Mouse (Mus musculus): ENCODE data around the gene Zfp866.

Gene Zfp866

DNA sequence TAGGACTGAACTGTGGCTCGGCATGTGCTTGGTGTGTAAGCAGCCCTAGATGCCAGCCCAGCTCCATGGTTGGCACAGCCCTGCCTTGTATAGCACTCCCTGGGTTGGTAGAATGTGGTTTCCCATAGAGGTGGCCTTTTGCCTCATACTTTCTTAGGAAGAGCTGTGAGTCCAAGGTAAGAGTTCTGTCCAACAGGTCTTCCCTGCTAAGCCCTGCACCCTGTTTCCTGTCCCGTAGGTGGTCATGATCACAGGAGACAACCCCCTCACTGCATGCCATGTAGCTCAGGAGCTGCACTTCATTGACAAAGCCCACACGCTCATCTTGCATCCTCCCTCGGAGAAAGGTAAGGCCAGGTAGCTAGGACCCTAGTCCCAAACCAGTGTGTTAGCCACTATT is 10.8 kb upstream of the Zfp866 start:
- in situ Hi-C loops (cut with MboI; ENCODE audit: low pct_unique_long_range_greater_than_20kb in 1 of 2, low sequenced_read_pairs in 2 of 2, unreplicated experiment in 1 of 2): no loop called here

DNA sequence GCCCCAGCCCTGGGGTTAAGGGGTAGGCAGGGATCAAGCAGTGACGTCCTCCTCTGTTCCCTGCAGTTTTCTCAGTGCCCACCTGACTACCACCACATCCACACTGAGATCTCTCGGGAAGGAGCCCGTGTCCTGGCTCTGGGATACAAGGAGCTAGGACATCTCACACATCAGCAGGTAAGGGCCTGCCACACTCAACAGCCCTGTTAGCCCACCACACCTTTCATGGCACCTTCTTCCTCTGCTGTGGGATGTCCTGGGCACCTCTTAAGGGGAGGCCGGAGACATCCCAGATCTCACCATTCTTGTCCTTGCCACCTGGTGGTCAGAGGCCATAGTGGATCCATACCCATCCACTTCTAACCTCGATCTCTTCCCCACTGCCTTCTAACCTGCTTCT is 9.0 kb upstream of the Zfp866 start:
- in situ Hi-C loops (cut with MboI; ENCODE audit: low pct_unique_long_range_greater_than_20kb in 1 of 2, low sequenced_read_pairs in 2 of 2, unreplicated experiment in 1 of 2): no loop called here

DNA sequence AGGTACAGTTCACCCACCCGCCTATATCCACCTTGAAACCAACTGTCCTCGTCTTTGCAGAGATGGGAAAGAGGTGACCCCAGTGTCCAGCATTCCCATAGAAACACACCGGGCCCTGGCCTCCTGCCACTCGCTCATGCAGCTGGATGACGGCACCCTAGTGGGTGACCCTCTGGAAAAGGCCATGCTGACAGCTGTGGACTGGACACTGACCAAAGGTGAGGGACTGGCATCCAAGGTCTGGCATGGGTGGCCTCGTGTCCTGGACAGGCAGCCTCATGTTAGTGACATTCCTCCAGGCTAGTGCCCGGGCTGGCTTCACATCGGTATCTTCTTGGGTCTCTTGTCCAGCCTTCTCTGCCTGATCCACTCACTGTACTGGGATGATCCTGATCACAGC is 8.3 kb upstream of the Zfp866 start:
- in situ Hi-C loops (cut with MboI; ENCODE audit: low pct_unique_long_range_greater_than_20kb in 1 of 2, low sequenced_read_pairs in 2 of 2, unreplicated experiment in 1 of 2): no loop called here

DNA sequence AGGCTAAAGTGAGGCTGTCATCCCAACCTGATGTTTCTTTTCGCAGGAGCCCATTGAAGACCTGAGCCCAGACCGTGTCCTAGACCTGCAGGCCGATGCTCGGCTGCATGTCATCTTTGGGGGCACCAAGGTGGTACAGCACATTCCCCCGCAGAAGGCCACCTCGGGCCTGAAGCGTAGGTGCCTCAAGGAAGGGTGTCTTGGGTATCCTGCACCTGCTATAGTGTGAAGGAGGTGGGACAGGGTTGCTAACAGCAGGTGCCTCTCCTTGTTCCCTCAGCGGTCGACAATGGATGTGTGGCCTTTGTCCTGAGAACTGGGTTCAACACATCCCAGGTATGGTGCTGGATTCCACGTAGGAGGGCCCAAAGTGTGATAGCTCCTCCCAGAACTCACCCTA is 6.7 kb upstream of the Zfp866 start:
- in situ Hi-C loops (cut with MboI; ENCODE audit: low pct_unique_long_range_greater_than_20kb in 1 of 2, low sequenced_read_pairs in 2 of 2, unreplicated experiment in 1 of 2): no loop called here

DNA sequence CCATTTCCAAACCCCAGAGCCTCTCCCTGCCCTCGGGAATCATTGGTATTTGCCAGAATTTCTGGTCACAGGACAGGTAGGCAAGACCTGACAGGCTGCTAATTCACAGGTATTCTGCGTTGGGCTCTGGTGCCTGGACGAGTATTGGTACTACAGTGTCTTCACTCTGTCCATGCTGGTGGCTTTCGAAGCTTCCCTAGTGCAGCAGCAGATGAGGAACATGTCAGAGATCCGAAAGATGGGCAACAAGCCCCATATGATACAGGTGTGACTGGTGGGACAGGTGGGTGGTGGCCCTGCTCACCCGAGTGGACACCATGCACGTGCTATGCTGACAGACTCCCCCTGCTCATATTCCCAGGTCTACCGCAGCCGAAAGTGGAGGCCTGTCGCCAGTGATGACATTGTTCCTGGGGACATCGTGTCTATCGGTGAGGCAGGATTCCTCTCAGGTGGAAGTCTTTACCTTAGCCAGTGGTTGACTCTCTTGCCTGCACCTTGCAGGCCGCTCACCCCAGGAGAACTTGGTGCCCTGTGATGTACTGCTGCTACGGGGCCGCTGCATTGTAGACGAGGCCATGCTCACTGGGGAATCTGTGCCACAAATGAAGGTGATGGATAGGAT is 5.9 kb upstream of the Zfp866 start:
- in situ Hi-C loops (cut with MboI; ENCODE audit: low pct_unique_long_range_greater_than_20kb in 1 of 2, low sequenced_read_pairs in 2 of 2, unreplicated experiment in 1 of 2): no loop called here

DNA sequence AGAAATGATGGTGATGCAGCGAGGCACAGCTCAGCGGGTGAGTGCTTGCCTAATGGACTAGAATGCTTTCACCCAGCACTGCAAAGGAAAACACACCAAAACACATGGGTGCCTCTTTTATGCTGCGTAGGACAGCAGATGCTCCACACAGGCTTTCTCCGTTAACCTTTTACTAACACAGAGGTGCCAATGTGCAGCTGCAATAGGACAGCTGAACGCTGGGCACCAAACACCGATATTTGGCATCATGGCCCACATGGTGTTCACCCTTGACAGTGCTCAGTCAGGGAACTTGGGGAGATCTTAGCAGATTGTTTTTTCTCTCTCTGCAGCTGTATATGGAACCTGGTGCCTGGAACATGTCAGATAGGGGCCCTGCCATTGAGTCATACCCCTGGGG is 3.9 kb upstream of the Zfp866 start:
- in situ Hi-C loops (cut with MboI; ENCODE audit: low pct_unique_long_range_greater_than_20kb in 1 of 2, low sequenced_read_pairs in 2 of 2, unreplicated experiment in 1 of 2): no loop called here

DNA sequence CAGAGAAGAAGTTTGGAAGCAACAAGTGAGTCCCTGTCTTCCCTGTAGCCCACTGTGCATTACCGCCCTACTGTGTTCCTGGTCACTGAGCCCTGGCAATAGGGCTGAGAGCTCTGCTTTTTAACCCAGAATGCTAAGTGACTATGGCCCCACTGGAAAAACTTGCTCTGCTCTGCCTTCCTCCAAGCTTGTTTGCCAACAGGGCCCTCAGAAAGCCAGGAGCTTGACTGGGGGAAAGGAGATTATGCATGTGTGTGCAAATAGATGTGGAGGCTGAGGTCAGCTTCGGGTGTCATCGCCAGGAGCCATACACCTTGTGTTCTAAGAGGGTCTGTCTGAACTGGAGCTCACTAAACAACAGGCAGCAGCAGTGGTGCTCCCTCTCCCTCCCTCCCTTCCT is 3.1 kb upstream of the Zfp866 start:
- in situ Hi-C loops (cut with MboI; ENCODE audit: low pct_unique_long_range_greater_than_20kb in 1 of 2, low sequenced_read_pairs in 2 of 2, unreplicated experiment in 1 of 2): no loop called here

DNA sequence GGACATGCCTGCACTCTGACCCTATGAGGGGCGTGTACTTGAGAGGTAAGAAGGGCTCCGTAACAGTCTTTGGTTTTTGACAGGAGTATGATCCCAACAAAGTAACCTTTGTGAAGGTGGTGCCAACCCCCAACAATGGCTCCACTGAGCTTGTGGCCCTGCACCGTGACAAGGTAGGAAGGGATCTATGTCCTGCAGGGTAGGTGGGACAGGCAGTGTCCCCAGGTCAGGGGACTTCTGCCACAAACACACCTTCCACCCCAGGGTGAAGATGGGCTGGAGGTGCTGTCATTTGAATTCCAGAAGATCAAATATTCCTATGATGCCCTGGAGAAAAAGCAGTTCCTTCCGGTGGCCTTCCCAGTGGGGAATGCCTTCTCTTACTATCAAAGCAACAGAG is 2.7 kb upstream of the Zfp866 start:
- in situ Hi-C loops (cut with MboI; ENCODE audit: low pct_unique_long_range_greater_than_20kb in 1 of 2, low sequenced_read_pairs in 2 of 2, unreplicated experiment in 1 of 2): no loop called here

DNA sequence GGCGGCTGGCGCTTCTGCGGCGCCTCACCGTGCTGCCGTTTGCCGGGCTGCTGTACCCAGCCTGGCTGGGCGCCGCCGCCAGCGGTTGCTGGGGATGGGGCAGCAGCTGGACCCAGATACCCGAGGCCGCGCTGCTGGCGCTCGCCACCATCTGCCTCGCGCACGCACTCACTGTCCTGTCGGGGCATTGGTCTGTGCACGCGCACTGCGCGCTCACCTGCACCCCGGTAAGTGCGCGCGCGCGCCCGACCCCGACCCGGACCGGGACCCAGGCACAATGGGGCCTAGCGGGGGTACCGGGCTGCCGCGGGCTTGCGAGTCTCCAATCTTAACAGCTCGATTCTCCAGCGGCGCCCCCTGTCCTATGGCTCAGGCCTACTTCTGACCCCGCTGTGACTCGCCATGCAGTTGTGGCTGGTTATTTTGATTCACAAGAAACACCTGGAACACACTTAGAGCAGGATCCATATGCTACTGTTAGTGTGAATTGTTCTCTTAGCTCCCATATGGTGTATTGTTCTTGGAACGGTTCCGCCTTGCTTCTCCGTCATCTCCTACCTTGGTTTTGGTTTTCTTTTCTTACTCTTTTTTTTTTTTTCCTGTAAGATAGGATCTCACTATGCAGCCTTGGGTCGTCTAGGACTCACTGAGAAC is 564 bp upstream of the Zfp866 start:
- in situ Hi-C loops (cut with MboI; ENCODE audit: low pct_unique_long_range_greater_than_20kb in 1 of 2, low sequenced_read_pairs in 2 of 2, unreplicated experiment in 1 of 2): no loop called here

DNA sequence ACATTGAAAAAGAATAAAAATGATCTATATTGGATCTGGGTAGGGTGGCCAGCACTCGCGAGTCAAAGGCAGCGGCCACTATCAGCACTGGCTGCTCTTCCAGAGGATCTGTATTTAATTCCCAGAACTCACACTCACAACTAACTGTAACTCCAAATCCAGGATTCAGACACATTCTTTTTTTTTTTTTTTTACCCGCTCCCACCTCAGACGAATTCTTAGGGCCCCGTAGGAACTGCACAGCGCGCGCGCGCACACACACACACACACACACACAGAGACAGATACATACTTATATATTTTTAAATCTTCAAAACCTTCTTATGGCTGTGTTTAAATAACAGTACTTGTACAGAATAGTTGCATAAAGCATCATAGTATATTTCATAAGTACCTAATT is 614 bp downstream of the Zfp866 start:
- in situ Hi-C loops (cut with MboI; ENCODE audit: low pct_unique_long_range_greater_than_20kb in 1 of 2, low sequenced_read_pairs in 2 of 2, unreplicated experiment in 1 of 2): no loop called here

DNA sequence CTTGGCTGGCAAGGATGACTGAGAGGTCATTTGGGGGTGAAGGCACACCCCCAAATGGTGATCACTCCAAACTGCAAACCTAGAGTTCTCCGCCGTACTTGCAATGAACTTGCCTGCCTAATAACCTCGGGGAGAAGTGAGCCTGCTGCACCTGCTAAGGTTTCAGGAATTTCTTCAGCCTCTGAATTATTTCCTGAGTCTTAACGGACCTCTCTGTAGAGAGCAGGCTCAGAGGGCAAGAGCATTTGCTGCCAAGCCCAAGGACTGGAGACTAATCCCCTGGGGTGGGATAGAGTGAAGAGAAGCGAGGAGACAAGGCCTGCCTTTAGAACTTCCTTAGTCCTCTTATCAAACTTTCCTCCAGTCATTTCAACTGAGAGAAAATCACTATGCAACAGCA is 1.2 kb downstream of the Zfp866 start:
- in situ Hi-C loops (cut with MboI; ENCODE audit: low pct_unique_long_range_greater_than_20kb in 1 of 2, low sequenced_read_pairs in 2 of 2, unreplicated experiment in 1 of 2): no loop called here

DNA sequence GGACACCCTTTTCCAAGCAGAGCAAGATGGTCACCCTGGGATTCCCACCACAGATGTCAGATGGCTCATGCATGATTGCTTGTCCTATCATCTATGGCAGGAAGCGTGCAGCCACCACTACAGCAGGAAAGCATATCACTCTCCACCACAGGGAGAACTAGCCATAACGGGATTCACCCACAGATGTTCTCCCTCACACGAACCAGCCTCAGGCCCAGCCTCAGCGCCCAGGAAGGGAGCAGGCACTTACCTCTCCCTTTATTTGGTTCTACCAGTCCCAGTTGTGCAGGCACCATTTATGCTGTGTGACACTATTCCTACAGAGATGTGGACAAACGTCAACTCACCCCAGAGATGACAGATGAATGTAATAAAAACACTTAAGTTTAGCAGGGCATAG is 1.9 kb downstream of the Zfp866 start:
- in situ Hi-C loops (cut with MboI; ENCODE audit: low pct_unique_long_range_greater_than_20kb in 1 of 2, low sequenced_read_pairs in 2 of 2, unreplicated experiment in 1 of 2): no loop called here

DNA sequence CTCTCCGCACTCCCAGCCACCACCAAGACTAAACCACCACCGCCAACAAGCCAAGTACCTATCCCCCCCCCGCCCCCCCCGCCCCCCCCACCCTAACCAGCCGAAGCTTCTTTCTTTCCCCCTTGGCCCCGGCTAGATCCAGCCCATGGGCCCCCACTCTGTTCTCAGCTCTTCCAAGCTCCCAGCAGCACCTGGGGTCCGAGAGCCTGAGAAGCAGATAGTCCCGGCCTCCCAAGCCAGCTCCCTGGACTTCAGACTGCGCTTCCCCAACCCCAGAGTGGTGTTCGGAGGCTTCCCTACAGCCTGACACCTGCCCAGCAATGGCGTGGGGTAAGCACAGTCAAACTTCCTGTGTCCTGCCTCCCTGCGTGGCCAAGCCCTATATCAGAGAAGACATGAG is 13.9 kb downstream of the Zfp866 start:
- in situ Hi-C loops (cut with MboI; ENCODE audit: low pct_unique_long_range_greater_than_20kb in 1 of 2, low sequenced_read_pairs in 2 of 2, unreplicated experiment in 1 of 2): no loop called here

DNA sequence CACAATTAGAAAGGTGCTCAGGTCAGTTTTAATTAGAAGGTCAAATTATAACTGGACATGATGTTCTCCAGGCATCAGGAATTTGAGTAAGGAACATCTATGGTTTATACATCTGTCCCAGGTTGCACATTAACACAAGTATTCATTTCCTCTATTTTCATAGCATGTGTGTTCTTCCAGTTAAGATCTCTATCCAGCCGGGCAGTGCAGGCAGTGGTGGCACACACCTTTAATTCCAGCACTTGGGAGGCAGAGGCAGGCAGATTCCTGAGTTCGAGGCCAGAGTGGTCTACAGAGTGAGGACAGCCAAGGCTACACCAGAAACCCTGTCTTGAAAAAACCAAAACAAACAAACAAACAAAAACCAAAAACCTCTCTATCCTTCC is 15.8 kb downstream of the Zfp866 start:
- in situ Hi-C loops (cut with MboI; ENCODE audit: low pct_unique_long_range_greater_than_20kb in 1 of 2, low sequenced_read_pairs in 2 of 2, unreplicated experiment in 1 of 2): no loop called here

DNA sequence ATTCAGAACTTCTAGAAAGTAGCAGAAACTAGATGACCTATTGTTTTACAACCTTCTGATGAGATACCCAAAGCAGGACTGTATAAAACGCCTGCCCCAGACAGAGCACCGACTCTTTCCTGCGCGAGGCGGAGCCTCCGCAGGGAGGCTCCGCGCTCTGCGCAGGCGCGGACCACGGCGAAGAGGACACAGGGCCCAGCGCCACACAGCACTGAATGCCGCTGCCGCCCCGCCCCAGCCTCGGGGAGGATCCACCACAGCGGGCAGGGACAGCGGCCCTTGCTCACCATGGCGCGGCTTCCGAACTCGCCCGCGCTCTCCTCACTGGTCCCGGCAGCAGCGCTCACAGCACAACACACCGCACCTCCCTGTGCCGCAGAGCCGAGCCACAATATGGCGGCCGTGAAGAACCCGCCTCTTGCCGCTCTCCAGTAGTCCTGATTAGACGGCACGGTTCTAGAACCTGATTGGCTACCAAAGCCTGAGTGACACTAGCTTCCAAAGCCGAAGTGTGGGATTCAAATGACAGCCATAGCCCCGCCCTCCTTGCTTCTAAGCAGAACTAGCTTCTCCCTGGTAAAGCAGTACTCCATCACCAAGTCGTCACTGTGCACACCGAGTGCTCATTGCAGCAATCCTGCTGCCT is 16.4 kb downstream of the Zfp866 start, which contains the start of gene Gm20422:
Gene Gm20422 (minus strand): TSS at position 384 of the 646 bp plus-strand sequence.
- in situ Hi-C loops (cut with MboI; ENCODE audit: low pct_unique_long_range_greater_than_20kb in 1 of 2, low sequenced_read_pairs in 2 of 2, unreplicated experiment in 1 of 2): no loop called here

DNA sequence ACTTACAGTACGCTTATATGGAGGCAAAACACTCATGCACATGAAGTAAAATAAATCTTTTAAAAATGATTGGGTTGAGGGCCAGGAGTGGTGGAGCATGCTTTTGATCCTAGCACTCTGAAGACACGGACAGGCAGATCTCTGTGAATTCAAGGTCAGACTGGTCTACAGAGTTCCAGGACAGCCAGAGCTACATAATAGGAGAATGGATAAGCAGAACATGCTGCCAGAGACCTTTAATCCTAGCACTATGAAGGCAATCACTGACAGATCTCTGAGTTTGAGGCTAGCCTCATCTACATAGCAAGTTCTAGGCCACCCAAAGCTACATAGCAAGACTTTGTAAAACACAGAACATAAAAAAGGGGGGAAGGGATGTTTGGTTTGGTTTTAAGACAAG is 18.9 kb downstream of the Zfp866 start:
- in situ Hi-C loops (cut with MboI; ENCODE audit: low pct_unique_long_range_greater_than_20kb in 1 of 2, low sequenced_read_pairs in 2 of 2, unreplicated experiment in 1 of 2): no loop called here

DNA sequence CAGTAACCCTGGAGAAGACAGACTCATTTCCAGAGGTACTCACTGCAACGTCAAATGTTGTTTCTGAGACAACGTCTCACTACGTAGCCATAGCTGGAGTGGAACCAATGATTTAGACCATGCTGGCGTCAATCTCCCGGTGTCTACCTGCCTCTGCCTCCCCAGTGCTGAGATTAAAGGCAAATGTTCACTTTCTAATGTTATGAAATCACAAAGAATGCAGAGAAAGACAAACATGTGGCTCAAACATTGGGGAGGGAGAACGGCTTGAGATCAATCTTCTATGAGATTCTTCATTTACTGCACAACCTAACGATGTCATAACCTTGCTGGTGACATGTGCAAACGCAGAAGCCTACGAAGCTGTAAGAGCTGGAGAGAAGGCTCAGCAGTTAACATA is 19.8 kb downstream of the Zfp866 start:
- in situ Hi-C loops (cut with MboI; ENCODE audit: low pct_unique_long_range_greater_than_20kb in 1 of 2, low sequenced_read_pairs in 2 of 2, unreplicated experiment in 1 of 2): no loop called here

DNA sequence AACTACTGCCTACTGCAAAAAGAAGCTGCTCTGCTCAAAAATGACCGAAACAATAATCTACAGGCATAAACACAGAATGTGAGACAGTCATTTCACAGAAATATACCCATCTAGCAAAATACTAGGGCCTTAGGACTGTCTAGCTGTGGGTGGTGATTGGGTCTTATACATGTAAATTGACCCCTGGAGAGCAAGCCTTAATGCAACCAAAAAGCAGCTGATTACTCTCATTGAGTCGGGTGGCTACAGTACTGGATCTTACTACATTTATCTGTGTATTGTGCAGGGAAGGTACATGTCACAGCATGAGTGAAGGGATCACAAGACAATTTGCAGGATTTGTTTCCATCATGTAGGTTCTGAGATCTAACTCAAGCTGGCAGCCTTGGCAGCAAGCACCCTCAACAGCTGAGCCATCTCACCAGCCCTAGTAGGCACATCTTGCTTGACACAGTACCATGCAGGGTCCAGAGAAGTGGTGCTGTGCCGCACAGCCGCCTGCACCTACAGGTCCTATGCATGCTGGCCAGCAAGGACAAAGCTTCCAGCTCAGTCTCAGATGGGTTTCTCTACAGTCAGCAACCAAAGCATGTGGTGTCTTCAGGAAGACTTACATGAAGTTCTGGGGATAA is 29.0 kb downstream of the Zfp866 start:
- in situ Hi-C loops (cut with MboI; ENCODE audit: low pct_unique_long_range_greater_than_20kb in 1 of 2, low sequenced_read_pairs in 2 of 2, unreplicated experiment in 1 of 2): no loop called here

DNA sequence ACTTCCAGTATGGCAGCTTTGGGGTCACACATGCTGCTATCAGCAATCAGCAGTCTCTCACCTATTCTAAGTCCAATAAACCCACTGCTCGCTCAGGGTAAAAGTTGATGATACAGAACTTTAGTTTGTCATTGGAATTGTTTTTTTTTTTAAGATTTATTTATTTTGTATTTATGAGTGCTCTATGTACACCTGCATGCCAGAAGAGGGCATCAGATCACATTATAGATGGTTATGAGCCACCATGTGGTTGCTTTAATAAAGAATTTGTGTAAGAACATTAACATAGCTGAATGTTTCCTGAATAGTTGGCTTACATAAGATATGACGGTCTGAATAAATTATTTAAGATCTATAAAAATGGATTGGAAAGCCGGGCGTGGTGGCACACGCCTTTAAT is 32.7 kb downstream of the Zfp866 start:
- in situ Hi-C loops (cut with MboI; ENCODE audit: low pct_unique_long_range_greater_than_20kb in 1 of 2, low sequenced_read_pairs in 2 of 2, unreplicated experiment in 1 of 2): no loop called here

DNA sequence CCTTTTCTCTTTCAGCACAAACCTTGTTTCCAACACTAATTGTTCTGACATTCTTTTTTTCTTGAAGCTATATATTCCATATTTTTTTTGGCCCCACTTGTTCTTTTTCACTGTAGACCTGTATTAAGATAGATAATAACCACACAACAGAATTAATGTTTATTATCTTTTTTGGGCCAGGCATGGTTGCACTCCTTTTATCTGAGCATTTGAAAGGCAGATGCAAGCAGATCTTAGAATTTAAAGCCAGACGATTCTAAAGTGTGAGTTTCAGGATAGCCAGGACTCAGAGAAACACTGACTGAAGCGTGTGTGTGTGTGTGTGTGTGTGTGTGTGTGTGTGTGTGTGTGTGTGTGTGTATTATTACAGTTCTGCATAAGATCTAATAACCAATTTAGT is 38.5 kb downstream of the Zfp866 start:
- in situ Hi-C loops (cut with MboI; ENCODE audit: low pct_unique_long_range_greater_than_20kb in 1 of 2, low sequenced_read_pairs in 2 of 2, unreplicated experiment in 1 of 2): no loop called here
